21 mouse cellular contexts compared by ENCODE assay signal in genomic region chr3:20108881-20109280, GRCm38 (mm10). TPM values are rescaled to one million over a fixed set of nuclear protein-coding genes. Genes with fewer than 3 reads are reported as not detected.
DNase-seq lines count a peak whose midpoint lies in the region; ATAC-seq and TF ChIP-seq lines count a peak whose summit lies in the region.
"Had no signal": no experiment of that assay in that cellular context is flagged by ENCODE, and none has a peak within 500 bp of the region (broad histone marks: within the 10 kb centered on the region; RNA-seq: fewer than 3 reads in every experiment).

No protein-coding gene starts in this region.

- H3K27me3 ChIP-seq in forebrain, embryonic 14.5 days (replicated peaks; ENCODE audit: control insufficient read depth, insufficient read depth, low read length), result no peaks in the 10 kb centered on the region
- no peaks in the 10 kb centered on the region for H3K27me3 ChIP-seq in forebrain, embryonic 11.5 days (ENCODE audit: control insufficient read depth, insufficient read depth, low read length)
- no peaks in the 10 kb centered on the region for H3K27me3 ChIP-seq in midbrain, embryonic 11.5 days (ENCODE audit: control insufficient read depth, insufficient read depth, low read length)
- H3K27me3 ChIP-seq in midbrain, postnatal 0 days (ENCODE audit: insufficient read depth, low read length), result no peaks in the 10 kb centered on the region
- no peaks in the 10 kb centered on the region for H3K27me3 ChIP-seq in heart, embryonic 12.5 days (replicated peaks)
- H3K27me3 ChIP-seq: CH12.LX; embryonic facial prominence, embryonic 12.5 days; forebrain, embryonic 13.5 days had no signal

- H3K27ac ChIP-seq in forebrain, embryonic 14.5 days (ENCODE audit: low read depth, low read length), result no peak overlapping the region
- H3K27ac ChIP-seq in forebrain, embryonic 11.5 days (ENCODE audit: low read depth, low read length), result no peak overlapping the region
- no peak overlapping the region for H3K27ac ChIP-seq in midbrain, embryonic 11.5 days (ENCODE audit: low read depth, low read length)
- no peak overlapping the region for H3K27ac ChIP-seq in midbrain, postnatal 0 days (ENCODE audit: low read depth, low read length)
- no peak overlapping the region for H3K27ac ChIP-seq in heart, embryonic 12.5 days (ENCODE audit: poor library complexity, severe bottlenecking)
- H3K27ac ChIP-seq: embryonic facial prominence, embryonic 10.5 days; embryonic facial prominence, embryonic 12.5 days; forebrain, embryonic 13.5 days had no signal

- ATAC-seq in forebrain, embryonic 14.5 days, result no peak
- no peak for ATAC-seq in forebrain, embryonic 11.5 days (replicated peaks; ENCODE audit: low FRiP score)
- no peak for ATAC-seq in midbrain, embryonic 11.5 days (ENCODE audit: low FRiP score)
- ATAC-seq in midbrain, postnatal 0 days (ENCODE audit: low FRiP score), result no peak
- ATAC-seq in heart, embryonic 12.5 days (ENCODE audit: insufficient number of reproducible peaks, low FRiP score), result no peak
- ATAC-seq: CD4-positive, CD25-positive, alpha-beta regulatory T cell, adult 4 months; forebrain, embryonic 13.5 days; forebrain, embryonic 16.5 days had no signal

- no peaks in the 10 kb centered on the region for H3K4me1 ChIP-seq in forebrain, embryonic 14.5 days (ENCODE audit: control insufficient read depth, insufficient read depth, low read length)
- no peaks in the 10 kb centered on the region for H3K4me1 ChIP-seq in forebrain, embryonic 11.5 days (replicated peaks; ENCODE audit: control insufficient read depth, insufficient read depth, low read length)
- H3K4me1 ChIP-seq in midbrain, embryonic 11.5 days (ENCODE audit: control insufficient read depth, insufficient read depth, low read length), result no peaks in the 10 kb centered on the region
- no peaks in the 10 kb centered on the region for H3K4me1 ChIP-seq in midbrain, postnatal 0 days (ENCODE audit: insufficient read depth, low read length)
- no peaks in the 10 kb centered on the region for H3K4me1 ChIP-seq in heart, embryonic 12.5 days (replicated peaks)
- H3K4me1 ChIP-seq: embryonic facial prominence, embryonic 10.5 days; embryonic facial prominence, embryonic 12.5 days had no signal

- H3K36me3 ChIP-seq in forebrain, embryonic 14.5 days (ENCODE audit: control insufficient read depth, insufficient read depth, low read length), result peaks cover 31% of the 10 kb centered on the region
- no peaks in the 10 kb centered on the region; the same call in 1 of the 2 replicates for H3K36me3 ChIP-seq in forebrain, embryonic 11.5 days (ENCODE audit: control insufficient read depth, insufficient read depth, low read length)
- 0 out of 2 replicates have a peak, but pooled peaks cover 2% of the 10 kb centered on the region for H3K36me3 ChIP-seq in midbrain, embryonic 11.5 days (ENCODE audit: control insufficient read depth, insufficient read depth, low read length)
- H3K36me3 ChIP-seq in midbrain, postnatal 0 days (ENCODE audit: insufficient read depth, low read length), result 0 out of 2 replicates have a peak, but pooled peaks cover 10% of the 10 kb centered on the region
- H3K36me3 ChIP-seq in heart, embryonic 12.5 days, result peaks cover 34% of the 10 kb centered on the region

- H3K9me3 ChIP-seq in forebrain, embryonic 14.5 days (replicated peaks; ENCODE audit: control insufficient read depth, low read length), result no peaks in the 10 kb centered on the region
- H3K9me3 ChIP-seq in forebrain, embryonic 11.5 days (ENCODE audit: control insufficient read depth, low read length), result no peaks in the 10 kb centered on the region
- no peaks in the 10 kb centered on the region for H3K9me3 ChIP-seq in midbrain, embryonic 11.5 days (ENCODE audit: control insufficient read depth, low read length)
- H3K9me3 ChIP-seq in midbrain, postnatal 0 days (ENCODE audit: low read length), result no peaks in the 10 kb centered on the region
- no peaks in the 10 kb centered on the region for H3K9me3 ChIP-seq in heart, embryonic 12.5 days (replicated peaks)
- H3K9me3 ChIP-seq: embryonic facial prominence, embryonic 10.5 days; embryonic facial prominence, embryonic 12.5 days; forebrain, embryonic 13.5 days; G1E had no signal

- no peak overlapping the region for H3K4me3 ChIP-seq in forebrain, embryonic 14.5 days (ENCODE audit: low read depth, low read length)
- H3K4me3 ChIP-seq in forebrain, embryonic 11.5 days (ENCODE audit: low read depth, low read length), result no peak overlapping the region
- H3K4me3 ChIP-seq in midbrain, embryonic 11.5 days (ENCODE audit: low read depth, low read length), result no peak overlapping the region
- H3K4me3 ChIP-seq in midbrain, postnatal 0 days (ENCODE audit: low read depth, low read length), result no peak overlapping the region
- no peak overlapping the region for H3K4me3 ChIP-seq in heart, embryonic 12.5 days
- H3K4me3 ChIP-seq: embryonic facial prominence, embryonic 10.5 days; embryonic facial prominence, embryonic 12.5 days; forebrain, embryonic 13.5 days had no signal

- 47% methylated on average over 5 of the region's 5 CpGs for WGBS in forebrain, embryonic 14.5 days
- 82% methylated on average over 5 of the region's 5 CpGs for WGBS in forebrain, embryonic 11.5 days
- 94% methylated on average over 5 of the region's 5 CpGs for WGBS in midbrain, embryonic 11.5 days
- 80% methylated on average over 5 of the region's 5 CpGs for WGBS in midbrain, postnatal 0 days
- WGBS in heart, embryonic 12.5 days, result 85% methylated on average over 5 of the region's 5 CpGs

- H3K4me2 ChIP-seq in forebrain, embryonic 14.5 days (ENCODE audit: low read length), result no peak overlapping the region
- no peak overlapping the region for H3K4me2 ChIP-seq in forebrain, embryonic 11.5 days (ENCODE audit: low read depth, low read length, severe bottlenecking)
- H3K4me2 ChIP-seq in midbrain, embryonic 11.5 days, result no peak overlapping the region
- H3K4me2 ChIP-seq in midbrain, postnatal 0 days (ENCODE audit: low read depth, low read length, poor library complexity, severe bottlenecking), result no peak overlapping the region
- H3K4me2 ChIP-seq in heart, embryonic 12.5 days, result no peak overlapping the region
- H3K4me2 ChIP-seq: embryonic facial prominence, embryonic 12.5 days; forebrain, embryonic 13.5 days had no signal

- DNase-seq in forebrain, embryonic 14.5 days (ENCODE audit: low spot score), result peak; percentile 27
- DNase-seq in forebrain, embryonic 11.5 days (ENCODE audit: low spot score), result no peak
- DNase-seq in midbrain, embryonic 11.5 days (ENCODE audit: low spot score, missing footprints), result peak; percentile 66
- no peak for DNase-seq in midbrain, postnatal 0 days (ENCODE audit: low spot score)
- DNase-seq: adrenal gland, adult 2 months; adrenal gland, postnatal 10 days; adrenal gland, postnatal 25 days; B cell, adult 2 months; cerebellum, adult 11-12 months; cerebellum, adult 2 months; cerebellum, adult 9-10 months; cerebellum, postnatal 10 days; cerebellum, postnatal 25 days had no signal

- TF ChIP-seq CTCF in midbrain, postnatal 0 days (IDR thresholded peaks at IDR 0.05), result no peak

- H3K9ac ChIP-seq in forebrain, embryonic 14.5 days (ENCODE audit: low read length), result no peak overlapping the region
- no peak overlapping the region for H3K9ac ChIP-seq in forebrain, embryonic 11.5 days (ENCODE audit: low read length)
- no peak overlapping the region for H3K9ac ChIP-seq in midbrain, embryonic 11.5 days (ENCODE audit: low read length)
- H3K9ac ChIP-seq in midbrain, postnatal 0 days (replicated peaks; ENCODE audit: low read length, poor library complexity, severe bottlenecking), result no peak overlapping the region
- no peak overlapping the region for H3K9ac ChIP-seq in heart, embryonic 12.5 days
- H3K9ac ChIP-seq: embryonic facial prominence, embryonic 12.5 days; forebrain, embryonic 13.5 days had no signal

RNA-seq across cellular contexts. Expression of gene Gyg, which starts 46.2 kb away (rescaled TPM):
- 33.2 and 35.3 TPM in 2 replicates for polyA plus RNA-seq in forebrain, embryonic 14.5 days (2014; fragmentation: Nextera tagmentation; extraction: Ambion mirVana)
- polyA plus RNA-seq in forebrain, embryonic 11.5 days (2014; fragmentation: Nextera tagmentation; extraction: Ambion mirVana), result 36.2 and 37.6 TPM in 2 replicates
- polyA plus RNA-seq in midbrain, embryonic 11.5 days (2014; fragmentation: Nextera tagmentation; extraction: Ambion mirVana), result 32.7 and 33.0 TPM in 2 replicates
- total RNA-seq in midbrain, postnatal 0 days (2014; rRNA removed), result 38.0 and 40.5 TPM in 2 replicates
- polyA plus RNA-seq in midbrain, postnatal 0 days (2015; fragmentation: Nextera tagmentation; extraction: Ambion mirVana), result 77.8 and 86.3 TPM in 2 replicates
- polyA plus RNA-seq in heart, embryonic 12.5 days (2016; fragmentation: Nextera tagmentation; extraction: Ambion mirVana), result 687 and 707 TPM in 2 replicates
- total RNA-seq: G1E had no signal
- polyA plus RNA-seq: G1E had no signal

RNA-seq across cellular contexts. Expression of gene Hltf, which starts 51.3 kb away (rescaled TPM):
- 27.6 and 34.4 TPM in 2 replicates for polyA plus RNA-seq in forebrain, embryonic 14.5 days (2014; fragmentation: Nextera tagmentation; extraction: Ambion mirVana)
- 22.0 and 25.9 TPM in 2 replicates for polyA plus RNA-seq in forebrain, embryonic 11.5 days (2014; fragmentation: Nextera tagmentation; extraction: Ambion mirVana)
- polyA plus RNA-seq in midbrain, embryonic 11.5 days (2014; fragmentation: Nextera tagmentation; extraction: Ambion mirVana), result 20.1 and 27.5 TPM in 2 replicates
- 12.6 and 13.5 TPM in 2 replicates for total RNA-seq in midbrain, postnatal 0 days (2014; rRNA removed)
- 6.3 and 8.1 TPM in 2 replicates for polyA plus RNA-seq in midbrain, postnatal 0 days (2015; fragmentation: Nextera tagmentation; extraction: Ambion mirVana)
- polyA plus RNA-seq in heart, embryonic 12.5 days (2016; fragmentation: Nextera tagmentation; extraction: Ambion mirVana), result 19.1 and 21.3 TPM in 2 replicates

Comparison
In these comparisons a context has a peak if more than half of its experiments do, and no peak if none do; other contexts are left out.
1. DNase-seq: peak in forebrain, embryonic 14.5 days (single experiment) and midbrain, embryonic 11.5 days (single experiment); none in forebrain, embryonic 11.5 days (single experiment) and midbrain, postnatal 0 days (single experiment).